ENCODE assay signal across 8 mouse cellular contexts in the genomic region with DNA sequence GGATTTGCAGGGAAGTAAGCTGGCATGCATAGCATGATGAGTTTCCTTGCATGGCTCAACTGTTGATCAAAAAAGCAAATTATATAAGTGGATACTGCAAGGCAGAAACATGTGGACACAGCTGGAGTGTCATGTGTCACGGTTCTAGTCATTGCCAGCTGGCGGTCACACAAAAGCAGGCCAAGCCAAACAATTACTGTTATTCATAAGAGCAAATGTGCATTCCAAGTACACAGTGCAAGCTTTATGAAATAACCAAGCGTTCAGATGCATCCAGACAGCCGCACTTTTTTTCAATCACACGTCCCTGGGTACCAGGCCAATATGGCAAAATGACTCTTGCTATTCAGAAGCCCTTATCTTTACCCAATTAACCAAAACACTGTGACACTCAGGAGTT.
DNase-seq lines count a peak whose midpoint lies in the region; ATAC-seq and TF ChIP-seq lines count a peak whose summit lies in the region.

No protein-coding gene starts in this region.

- H3K4me1 ChIP-seq in midbrain, embryonic 14.5 days (ENCODE audit: control insufficient read depth, insufficient read depth, low read length), result no peaks in the 10 kb centered on the region
- H3K4me1 ChIP-seq in midbrain, embryonic 10.5 days, result no peaks in the 10 kb centered on the region; the same call in 1 of the 2 replicates
- H3K4me1 ChIP-seq in lung, embryonic 14.5 days (ENCODE audit: insufficient read depth), result no peaks in the 10 kb centered on the region
- no peaks in the 10 kb centered on the region for H3K4me1 ChIP-seq in liver, embryonic 11.5 days (replicated peaks; ENCODE audit: control insufficient read depth, insufficient read depth, low read length)

- H3K36me3 ChIP-seq in midbrain, embryonic 14.5 days (ENCODE audit: control insufficient read depth, insufficient read depth, low read length), result no peaks in the 10 kb centered on the region
- H3K36me3 ChIP-seq in midbrain, embryonic 10.5 days, result no peaks in the 10 kb centered on the region
- H3K36me3 ChIP-seq in lung, embryonic 14.5 days (ENCODE audit: insufficient read depth), result no peaks in the 10 kb centered on the region
- H3K36me3 ChIP-seq in liver, embryonic 11.5 days (ENCODE audit: control insufficient read depth, insufficient read depth, low read length), result no peaks in the 10 kb centered on the region

- DNase-seq in adrenal gland, postnatal 14 days, result peak; percentile 49
- DNase-seq in adrenal gland, adult 8-10 months, result no peak
- peak; percentile 28 for DNase-seq in midbrain, embryonic 14.5 days
- DNase-seq in midbrain, embryonic 10.5 days (ENCODE audit: low spot score), result no peak
- DNase-seq in heart, postnatal 4 days, result peak; percentile 78
- DNase-seq in lung, embryonic 14.5 days, result peak; percentile 89
- DNase-seq in liver, embryonic 11.5 days (ENCODE audit: low spot score), result no peak
- no peak for DNase-seq in spleen, adult 18-20 months

- no peak overlapping the region for H3K27ac ChIP-seq in midbrain, embryonic 14.5 days (replicated peaks; ENCODE audit: low read depth, low read length)
- no peak overlapping the region for H3K27ac ChIP-seq in midbrain, embryonic 10.5 days (replicated peaks)
- H3K27ac ChIP-seq in lung, embryonic 14.5 days (ENCODE audit: low read depth), result no peak overlapping the region
- H3K27ac ChIP-seq in liver, embryonic 11.5 days (ENCODE audit: low read depth, low read length), result no peak overlapping the region

- TF ChIP-seq CTCF in lung, embryonic 14.5 days (IDR thresholded peaks at IDR 0.05; ENCODE audit: low read depth), result no peak

- no peaks in the 10 kb centered on the region for H3K9me3 ChIP-seq in midbrain, embryonic 14.5 days (ENCODE audit: control insufficient read depth, low read length)
- H3K9me3 ChIP-seq in midbrain, embryonic 10.5 days (replicated peaks), result no peaks in the 10 kb centered on the region
- H3K9me3 ChIP-seq in lung, embryonic 14.5 days (ENCODE audit: low read depth, low read length), result no peaks in the 10 kb centered on the region
- no peaks in the 10 kb centered on the region for H3K9me3 ChIP-seq in liver, embryonic 11.5 days (ENCODE audit: control insufficient read depth, low read length)

- ATAC-seq in midbrain, embryonic 14.5 days (ENCODE audit: low FRiP score, low TSS enrichment), result no peak
- ATAC-seq in lung, embryonic 14.5 days (ENCODE audit: insufficient read depth), result peak; percentile 88
- no peak for ATAC-seq in liver, embryonic 11.5 days (replicated peaks; ENCODE audit: low FRiP score)

- H3K4me2 ChIP-seq in midbrain, embryonic 14.5 days (ENCODE audit: low read length), result no peak overlapping the region
- no peak overlapping the region for H3K4me2 ChIP-seq in lung, embryonic 14.5 days
- no peak overlapping the region for H3K4me2 ChIP-seq in liver, embryonic 11.5 days

- no peaks in the 10 kb centered on the region for H3K27me3 ChIP-seq in midbrain, embryonic 14.5 days (ENCODE audit: control insufficient read depth, insufficient read depth, low read length)
- H3K27me3 ChIP-seq in midbrain, embryonic 10.5 days (ENCODE audit: low read depth, poor library complexity, severe bottlenecking), result no peaks in the 10 kb centered on the region
- H3K27me3 ChIP-seq in lung, embryonic 14.5 days (ENCODE audit: insufficient read depth, low read length), result no peaks in the 10 kb centered on the region
- H3K27me3 ChIP-seq in liver, embryonic 11.5 days (replicated peaks; ENCODE audit: control insufficient read depth, insufficient read depth, low read length), result no peaks in the 10 kb centered on the region

- H3K4me3 ChIP-seq in midbrain, embryonic 14.5 days (replicated peaks; ENCODE audit: low read depth, low read length), result no peak overlapping the region
- no peak overlapping the region for H3K4me3 ChIP-seq in midbrain, embryonic 10.5 days
- no peak overlapping the region for H3K4me3 ChIP-seq in lung, embryonic 14.5 days (ENCODE audit: low read depth, low read length)
- H3K4me3 ChIP-seq in liver, embryonic 11.5 days (ENCODE audit: low read depth, low read length), result no peak overlapping the region

- WGBS in midbrain, embryonic 14.5 days, result 50% methylated on average over 5 of the region's 5 CpGs
- 88% methylated on average over 5 of the region's 5 CpGs for WGBS in midbrain, embryonic 10.5 days
- 34% methylated on average over 5 of the region's 5 CpGs for WGBS in lung, embryonic 14.5 days
- 78% methylated on average over 5 of the region's 5 CpGs for WGBS in liver, embryonic 11.5 days

- H3K9ac ChIP-seq in midbrain, embryonic 14.5 days (replicated peaks; ENCODE audit: low read length), result no peak overlapping the region
- no peak overlapping the region for H3K9ac ChIP-seq in lung, embryonic 14.5 days
- no peak overlapping the region for H3K9ac ChIP-seq in liver, embryonic 11.5 days (ENCODE audit: low read depth, low read length)

Comparison
In these comparisons a context has a peak if more than half of its experiments do, and no peak if none do; other contexts are left out.
1. DNase-seq: peak in adrenal gland, postnatal 14 days (single experiment), midbrain, embryonic 14.5 days (single experiment), heart, postnatal 4 days (single experiment) and lung, embryonic 14.5 days (single experiment); none in adrenal gland, adult 8-10 months (single experiment), midbrain, embryonic 10.5 days (single experiment), liver, embryonic 11.5 days (single experiment) and spleen, adult 18-20 months (0 of 2).